Mouse (Mus musculus) thymus, postnatal 4 days (tissue): ENCODE measurements around the gene Inca1.

Experiments
- DNase-seq: peaks from one replicate; pipeline ENCODE4 v3.0.0; 2021

Gene Inca1

DNA sequence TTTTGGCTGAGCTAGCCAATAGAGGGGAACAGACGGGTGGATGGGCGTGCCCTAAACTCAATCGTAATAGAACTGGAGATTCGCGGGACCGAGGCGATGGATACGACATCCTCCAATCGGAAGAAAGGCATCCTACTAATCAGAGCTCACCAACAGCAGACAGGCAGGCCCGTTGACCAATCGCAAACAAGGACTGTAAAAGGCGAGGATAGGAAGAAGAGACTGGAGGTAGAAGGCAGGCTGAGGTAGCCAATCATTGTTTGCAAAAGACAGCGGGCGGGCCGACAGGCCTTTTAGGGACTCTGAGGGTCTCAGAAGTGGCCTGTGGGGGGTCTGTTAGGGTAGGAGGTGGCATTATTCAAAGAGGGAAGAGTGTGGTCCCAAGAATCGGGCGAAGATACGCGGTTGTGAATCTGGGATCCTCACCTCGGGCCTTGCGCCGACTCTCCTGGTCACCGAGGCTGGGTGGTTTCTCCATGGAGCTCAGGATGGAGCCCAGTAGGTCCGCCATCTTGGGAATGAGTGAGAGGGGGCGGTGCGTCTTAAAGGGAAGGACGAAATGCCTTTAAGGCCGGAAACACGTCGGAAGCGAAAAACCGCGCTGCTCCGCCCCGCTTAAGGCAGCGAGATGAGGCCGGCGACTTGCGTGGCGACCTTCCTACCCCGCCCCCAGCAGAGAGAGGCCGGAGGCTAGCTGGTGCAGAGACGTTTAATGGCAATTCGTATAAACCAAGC lies 31.0 kb downstream of the Inca1 start, which contains the start of gene Spag7:
Gene Spag7 (minus strand): TSS at position 646 of the 735 bp plus-strand sequence.
- peak; percentile 91 for DNase-seq

DNA sequence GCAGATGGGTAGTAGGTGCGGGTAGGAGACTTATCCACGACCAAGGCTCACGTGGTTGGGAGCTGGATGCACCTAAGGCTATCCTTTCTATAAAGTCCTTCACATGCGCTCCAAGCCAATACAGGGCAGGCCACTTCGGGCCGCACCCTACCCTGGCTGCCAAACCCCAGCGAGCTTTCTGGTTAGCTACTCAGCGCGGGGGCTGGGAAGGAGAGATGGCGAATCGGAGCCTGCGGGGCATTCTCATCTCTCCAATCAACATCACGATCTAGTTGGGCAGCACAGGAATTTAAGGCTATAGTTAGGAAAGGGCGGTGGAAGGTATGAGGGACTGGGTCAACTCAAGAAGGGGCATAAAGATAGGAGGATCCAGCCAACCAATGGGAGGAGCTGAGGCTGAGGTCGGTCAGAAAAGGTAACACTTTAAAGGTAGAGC lies 31.6 kb downstream of the Inca1 start:
- peak; percentile 68 for DNase-seq

DNA sequence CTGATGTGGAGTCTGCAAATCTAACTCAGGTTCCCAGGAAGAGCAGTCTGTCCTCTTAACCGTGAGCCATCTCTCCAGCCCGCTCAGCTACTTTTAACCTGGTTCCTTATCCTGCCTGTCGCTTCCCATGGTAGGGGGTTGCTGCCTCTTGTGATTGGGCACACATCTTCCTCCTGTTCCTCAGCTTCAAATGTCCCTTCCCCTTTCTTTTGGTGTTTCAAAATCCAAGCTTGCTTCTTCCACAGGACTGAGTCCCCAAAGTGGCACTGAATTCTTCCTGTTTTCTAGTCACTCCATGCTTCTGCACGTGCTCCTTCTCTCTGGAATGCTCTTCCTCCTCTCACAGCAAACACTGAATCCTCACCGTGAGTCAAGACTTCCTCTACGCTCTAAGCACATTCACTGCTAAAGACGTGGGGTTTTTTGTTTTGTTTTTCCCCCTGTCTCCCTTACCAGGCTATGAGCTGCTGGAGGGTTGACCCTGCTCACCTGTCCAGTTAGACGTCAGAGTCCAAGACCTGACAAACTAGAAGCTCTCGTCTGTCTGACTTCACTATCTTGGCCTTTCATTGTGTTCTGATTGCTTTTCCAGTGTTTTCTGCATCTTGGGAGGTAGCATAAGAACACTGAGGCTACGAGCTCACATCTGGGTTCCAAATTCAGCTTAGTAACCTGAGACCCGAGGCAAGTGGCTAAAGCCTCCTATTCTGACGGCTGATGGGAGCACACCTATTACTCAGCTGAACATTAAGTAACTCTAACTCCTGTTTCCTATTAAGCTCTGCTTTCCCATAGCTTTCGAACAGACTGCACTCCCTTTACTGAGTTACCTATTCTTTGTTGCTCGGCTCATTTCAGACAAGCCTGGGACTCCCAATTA lies 32.4 kb downstream of the Inca1 start:
- no peak for DNase-seq

DNA sequence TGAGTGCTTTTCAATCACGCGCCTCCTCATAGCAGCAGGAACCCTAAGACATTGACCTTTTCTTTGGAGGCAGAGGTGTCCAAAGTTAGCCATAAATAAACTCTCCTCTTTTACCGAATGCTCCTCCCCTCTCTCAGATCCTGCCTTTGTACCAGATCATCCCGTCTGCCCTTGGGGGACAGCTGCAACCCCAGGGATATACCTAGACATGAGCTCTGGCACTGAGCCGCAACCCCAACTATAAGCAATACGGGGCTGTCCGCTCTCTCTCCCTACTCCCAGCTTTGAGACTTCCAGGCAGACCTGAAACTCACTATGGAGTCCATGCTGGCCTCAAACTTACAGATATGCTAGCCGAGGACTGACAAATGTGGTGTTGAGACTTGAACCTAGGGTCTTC lies 33.3 kb downstream of the Inca1 start:
- no peak for DNase-seq

DNA sequence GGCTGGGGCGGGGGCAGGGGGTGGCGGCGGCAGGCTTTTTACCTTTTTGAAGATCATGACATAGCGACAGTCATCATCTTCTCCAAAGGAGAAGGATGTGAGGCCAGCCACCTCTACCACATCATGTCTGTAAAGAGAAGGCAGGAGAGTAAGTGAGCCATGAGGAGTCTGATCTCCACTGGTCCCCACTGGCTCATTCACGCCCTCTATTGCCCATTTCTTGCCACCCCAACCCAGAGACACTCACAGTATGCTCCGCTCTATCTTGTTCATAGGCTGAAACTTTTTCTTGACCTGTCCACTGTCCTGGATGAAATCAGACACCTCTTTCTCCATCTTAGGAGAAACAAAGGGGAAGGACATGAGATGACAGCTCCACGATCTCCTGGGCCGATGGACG lies 35.2 kb downstream of the Inca1 start:
- no peak for DNase-seq

DNA sequence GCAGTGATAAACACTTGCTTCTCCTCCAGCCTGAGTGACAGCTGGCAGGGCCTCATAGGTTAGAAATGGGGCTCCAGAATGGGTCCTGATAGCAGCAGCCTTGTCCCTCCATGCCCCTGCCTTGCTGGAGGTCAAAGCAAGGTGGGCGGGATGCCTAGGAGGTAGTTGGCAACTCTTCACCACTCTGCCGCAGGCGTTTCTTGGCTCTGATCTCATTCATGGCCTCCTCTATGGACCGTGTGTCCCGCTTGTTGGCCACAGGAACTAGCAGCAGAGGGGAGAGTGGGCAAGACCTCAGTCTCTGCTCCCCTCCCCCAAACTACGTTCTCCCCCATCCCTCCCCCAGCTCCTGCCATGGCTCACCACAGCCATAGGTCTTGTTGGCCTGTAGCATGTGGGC lies 36.0 kb downstream of the Inca1 start:
- no peak for DNase-seq

DNA sequence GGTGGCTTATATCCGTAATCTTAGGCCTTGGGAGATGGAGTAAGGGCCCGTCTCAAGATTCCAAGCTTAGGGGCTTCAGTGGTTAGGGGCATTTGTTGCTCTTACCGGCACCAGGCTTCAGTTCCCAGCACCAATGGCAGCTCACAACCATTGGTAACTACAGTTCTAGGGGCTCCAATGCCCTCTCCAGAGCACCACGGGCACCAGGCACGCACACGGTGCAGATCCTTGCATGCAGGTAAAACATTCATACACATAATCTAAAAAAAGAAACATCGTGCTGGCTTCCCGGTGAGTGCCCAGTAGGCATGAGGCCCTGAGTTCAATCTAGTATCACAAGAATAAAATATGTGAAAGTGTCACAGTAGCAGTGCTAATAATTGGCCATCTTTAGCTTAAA lies 36.9 kb downstream of the Inca1 start:
- DNase-seq = no peak

DNA sequence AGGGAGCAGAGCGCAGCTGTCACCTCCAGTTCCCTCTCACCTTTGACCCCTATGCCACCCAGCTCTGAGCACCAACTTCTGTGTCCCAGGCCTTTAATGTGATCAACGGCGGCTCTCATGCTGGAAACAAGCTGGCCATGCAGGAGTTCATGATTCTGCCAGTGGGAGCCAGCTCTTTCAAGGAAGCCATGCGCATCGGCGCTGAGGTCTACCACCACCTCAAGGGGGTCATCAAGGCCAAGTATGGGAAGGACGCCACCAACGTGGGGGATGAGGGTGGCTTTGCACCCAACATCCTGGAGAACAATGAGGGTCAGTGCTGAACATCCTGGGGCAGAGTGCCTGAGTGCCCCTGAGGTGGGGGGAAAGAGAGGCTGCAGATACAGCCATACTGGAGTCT lies 39.4 kb downstream of the Inca1 start:
- no peak for DNase-seq

DNA sequence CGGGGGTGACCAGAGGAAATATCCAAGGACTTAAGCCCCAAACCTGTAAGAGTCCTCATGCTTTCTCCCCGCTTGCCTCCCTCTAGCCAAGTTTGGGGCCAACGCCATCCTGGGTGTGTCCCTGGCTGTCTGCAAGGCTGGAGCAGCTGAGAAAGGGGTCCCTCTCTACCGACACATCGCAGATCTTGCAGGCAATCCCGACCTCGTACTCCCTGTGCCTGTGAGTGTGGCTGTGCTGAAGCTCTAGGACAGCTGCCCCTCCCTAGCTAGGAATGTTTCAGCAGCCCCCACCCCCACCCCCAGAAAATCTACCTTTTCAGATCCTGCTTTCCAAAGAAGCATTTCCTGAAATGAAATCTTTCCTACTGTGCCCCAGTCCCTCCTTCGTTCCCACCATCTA lies 41.0 kb downstream of the Inca1 start:
- no peak for DNase-seq

DNA sequence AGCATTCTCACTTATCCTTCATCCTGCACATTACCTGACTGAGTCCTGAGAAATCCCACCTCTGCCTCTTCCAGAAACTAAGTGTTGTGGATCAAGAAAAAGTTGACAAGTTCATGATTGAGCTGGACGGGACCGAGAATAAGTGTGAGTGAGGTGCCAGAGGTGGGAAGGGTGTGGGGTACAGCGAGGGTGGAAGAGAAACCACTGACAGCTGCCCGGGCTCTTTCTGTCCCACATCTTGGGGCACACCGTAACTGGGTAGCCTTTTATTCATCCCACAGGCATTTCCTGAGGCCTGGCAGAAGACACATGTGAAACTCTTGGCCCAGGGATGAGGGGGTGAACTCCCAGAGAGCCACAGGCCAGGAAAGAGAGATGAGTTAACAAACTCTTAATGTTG lies 41.4 kb downstream of the Inca1 start:
- DNase-seq = no peak

DNA sequence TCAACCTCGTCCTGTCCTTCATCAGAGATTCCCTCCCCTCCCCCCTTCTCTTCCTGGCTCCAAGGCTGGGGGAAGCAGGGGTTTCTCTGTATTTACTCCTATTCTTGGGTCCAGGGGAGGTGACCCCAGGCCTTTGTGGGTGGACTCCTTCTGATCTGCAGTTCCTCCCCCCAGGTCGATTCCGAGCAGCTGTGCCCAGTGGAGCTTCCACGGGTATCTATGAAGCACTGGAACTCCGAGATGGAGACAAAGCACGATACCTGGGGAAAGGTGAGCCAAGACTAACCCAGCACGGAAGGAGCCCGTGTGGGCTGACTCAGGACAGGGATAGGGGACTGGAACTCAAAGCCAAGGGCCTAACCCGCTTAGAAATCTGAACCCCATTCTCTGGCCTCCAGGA lies 42.0 kb downstream of the Inca1 start:
- DNase-seq = no peak

DNA sequence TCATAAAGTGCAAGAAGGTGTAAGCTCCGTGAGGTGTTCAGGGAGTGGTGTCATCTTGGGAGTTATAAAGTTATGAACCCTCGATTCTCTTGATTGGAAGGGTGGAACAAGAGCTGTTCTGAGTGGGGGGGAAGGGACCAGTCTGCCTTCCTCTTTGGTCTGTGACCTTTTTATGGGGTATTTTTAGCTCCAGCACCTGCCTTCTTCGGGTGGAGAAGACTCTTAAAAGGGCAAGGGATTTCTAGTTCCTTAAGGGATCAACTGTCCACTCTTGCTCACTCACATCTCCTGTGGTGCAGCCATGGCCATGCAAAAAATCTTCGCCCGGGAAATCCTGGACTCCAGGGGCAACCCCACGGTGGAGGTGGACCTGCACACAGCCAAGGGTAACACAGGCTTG lies 42.4 kb downstream of the Inca1 start:
- peak; percentile 40 for DNase-seq

DNA sequence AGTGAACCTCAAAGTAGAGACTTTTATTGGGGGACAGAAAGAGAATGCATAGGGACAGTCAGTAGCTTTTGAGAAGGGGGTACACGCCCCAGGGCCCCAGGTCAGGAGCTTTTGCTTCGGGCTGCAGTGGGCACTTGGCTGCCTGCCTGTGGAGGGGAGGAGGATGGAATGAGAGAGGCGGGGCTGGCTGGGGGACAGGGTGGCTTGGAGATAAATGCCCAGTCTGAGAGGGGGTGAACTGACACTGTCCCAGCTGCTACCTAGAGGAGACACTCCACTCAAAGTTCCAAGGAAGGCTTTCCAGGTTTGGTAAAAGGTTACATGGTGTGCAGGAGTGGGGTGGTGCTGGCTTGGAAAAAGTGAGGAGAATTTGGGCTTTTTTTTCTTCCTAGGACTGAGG lies 43.0 kb downstream of the Inca1 start, which contains the start of gene Eno3:
Gene Eno3 (plus strand): TSS at position 239 of the 400 bp plus-strand sequence.
- peak; percentile 46 for DNase-seq

DNA sequence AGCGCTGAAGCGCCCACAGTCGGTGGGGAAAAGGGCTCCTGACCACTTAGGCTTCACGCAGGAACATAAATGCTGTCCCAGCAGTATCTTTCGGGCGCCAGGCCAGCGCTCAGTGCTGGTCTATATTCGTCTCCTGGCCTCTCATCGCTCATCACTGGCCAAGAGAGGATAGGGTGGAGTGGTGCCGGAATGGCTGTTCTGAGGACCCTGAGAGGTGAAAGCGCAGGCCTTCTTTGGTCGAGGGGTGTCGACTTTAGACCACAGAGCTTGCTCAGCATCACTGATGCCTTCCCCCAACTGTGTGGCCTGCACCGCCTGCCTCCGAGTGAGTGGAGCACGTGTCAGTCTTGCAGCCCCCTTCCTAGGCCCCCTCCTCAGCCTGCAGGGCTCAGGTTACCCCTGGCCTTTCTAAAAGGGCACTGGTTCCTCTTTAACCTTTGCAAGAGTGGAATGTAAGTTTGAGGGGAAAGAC lies 43.5 kb downstream of the Inca1 start:
- peak; percentile 46 for DNase-seq

DNA sequence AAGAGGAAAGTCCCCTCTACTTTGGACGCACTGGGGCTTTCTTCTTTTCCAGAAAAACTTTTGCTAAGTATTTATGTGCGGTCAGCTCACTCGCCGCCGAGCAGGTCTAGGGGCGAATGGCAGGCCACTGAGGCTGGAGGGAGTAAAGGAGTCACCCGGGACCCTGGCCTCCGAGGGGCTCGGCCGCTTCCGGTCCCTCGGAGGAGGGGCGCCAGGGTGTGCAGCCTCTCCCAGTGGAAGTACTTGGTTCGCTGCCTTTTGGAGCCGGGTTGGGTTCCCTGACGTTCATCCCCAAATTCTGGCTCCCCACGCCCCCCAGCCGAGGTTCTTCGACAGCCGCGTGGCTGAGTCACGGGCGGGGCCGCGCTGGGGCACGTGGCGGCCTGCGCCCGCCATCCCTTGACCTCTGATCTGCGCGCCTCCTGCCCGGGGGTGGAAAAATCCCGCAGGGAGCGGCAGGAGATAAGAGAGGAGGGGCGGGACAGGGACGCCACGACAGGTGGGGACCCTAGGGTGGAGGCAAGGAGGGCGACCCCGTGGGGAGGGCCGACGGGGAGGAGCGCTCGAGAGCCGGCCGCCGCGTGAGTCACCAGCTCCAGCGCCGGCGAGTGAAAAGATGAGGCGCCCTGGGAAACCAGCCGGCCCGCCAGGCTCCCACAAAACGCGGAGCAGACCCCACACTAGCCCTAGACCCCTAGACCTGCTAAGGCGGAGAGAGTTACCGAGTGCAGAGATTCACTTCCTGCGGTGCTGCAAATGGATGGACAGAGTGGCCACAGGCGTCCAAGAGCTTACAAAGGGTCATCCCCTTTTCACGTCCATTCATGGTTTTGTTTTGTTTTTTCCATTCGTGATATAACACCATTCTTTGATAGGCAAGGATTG lies 44.1 kb downstream of the Inca1 start:
- DNase-seq = peak; percentile 72

DNA sequence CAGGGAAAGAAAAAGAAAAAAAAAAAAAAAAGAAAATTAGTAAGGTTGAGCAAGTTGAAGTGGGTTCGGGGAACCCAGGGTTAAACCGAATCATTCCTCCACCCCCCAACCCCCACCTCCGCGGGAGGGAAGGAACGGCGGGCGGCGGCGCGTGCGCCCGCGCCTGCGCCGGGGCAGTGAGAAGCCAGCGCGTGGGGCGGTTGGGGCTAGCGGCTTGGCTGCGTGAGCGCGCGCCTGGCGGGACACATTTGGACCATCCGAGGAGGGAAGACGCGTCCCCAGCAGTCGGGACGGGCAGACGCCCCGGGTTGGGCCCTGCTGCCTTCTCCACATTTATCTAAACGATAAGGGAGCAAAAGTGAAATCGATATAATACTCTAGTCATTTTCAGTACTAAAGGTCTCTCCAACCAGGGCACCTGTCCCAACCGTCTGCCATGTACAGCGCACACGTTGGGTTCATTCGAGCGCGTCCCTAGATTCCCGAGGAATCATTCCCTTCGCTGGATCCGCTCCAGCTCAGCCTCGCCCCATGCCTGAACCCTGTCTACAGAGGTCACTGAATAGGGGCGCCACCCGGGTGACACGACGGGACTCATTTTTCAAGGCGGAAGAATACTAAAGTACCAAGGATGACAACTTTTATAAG lies 44.9 kb downstream of the Inca1 start:
- DNase-seq = peak; percentile 84

DNA sequence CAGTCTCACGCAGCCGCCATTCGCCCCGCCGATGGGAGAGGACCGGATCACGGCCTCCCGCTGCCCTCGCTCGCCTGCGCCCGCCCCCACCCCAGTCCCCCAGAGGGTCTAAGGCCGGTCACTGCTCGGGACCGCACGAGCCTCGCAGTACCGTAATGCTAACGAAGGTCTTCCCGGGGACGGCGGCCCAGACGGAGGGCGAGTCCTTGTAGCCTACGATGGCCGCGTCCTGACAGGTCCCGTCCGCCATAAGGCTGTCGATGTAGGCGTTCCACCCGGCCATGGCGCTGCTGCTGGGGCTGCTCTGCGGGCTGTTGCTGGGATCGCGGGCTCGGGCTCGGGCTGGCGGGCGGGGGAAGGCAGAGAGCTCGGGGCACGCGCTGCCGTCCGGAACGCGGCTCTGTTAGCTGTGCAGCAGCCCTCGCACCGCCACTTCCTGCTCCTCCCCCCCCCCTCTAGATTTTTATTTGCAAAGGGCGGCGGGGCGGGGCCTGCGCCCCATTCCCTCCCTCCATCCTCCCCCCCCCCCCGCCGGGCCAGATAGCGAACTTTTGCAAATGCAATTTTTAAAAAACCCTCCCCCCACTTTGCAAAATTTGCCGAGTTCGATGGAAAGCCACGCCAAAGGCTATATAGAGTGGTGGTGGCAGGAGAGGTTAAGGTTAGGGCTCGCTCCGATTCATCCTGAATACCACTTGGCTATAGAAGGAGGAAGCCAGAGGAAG lies 45.6 kb downstream of the Inca1 start, which contains the start of gene Pfn1:
Gene Pfn1 (minus strand): TSS at position 447 of the 725 bp plus-strand sequence.
- peak; percentile 89 for DNase-seq

DNA sequence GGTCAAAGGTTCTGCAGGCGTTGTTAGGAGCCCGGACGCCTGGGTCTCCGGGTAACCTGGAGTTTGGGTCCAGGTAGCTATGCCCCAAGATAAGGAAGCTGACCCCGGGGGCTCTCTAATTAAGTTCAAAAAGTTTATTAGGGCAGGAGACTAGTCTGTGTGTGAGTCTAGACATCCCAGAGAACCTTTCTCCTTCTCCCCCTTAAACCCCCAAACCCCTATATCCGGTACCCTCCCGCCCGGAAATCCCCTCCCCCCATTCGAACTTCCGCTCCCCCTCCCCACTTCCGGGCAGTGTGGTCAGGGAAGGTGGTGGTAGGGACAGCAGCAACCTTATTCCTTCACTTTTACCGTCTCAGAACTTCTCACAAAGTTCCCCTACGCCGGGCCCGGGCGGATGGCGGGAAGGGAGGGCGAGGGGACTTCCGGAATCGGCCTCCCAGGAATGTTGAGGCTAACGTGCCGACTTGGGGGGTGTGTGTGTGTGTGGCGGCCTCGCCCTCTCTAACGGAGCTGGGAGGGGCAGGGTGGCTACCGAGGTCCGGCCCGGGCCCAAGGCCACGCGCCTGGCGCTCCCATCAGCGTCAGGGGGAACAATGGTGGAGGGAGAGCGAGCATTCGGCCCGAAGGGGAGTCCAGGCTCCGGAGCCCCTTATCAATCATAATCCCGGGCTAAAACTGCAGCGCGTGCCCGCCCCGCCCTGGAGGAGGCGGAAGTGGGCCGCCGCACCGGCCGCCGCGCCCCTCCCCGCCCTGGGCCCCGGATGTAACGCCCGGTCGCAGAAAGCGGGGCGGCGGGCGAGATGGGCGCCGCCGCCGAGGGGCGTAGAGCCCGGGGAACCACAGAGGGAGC lies 46.4 kb downstream of the Inca1 start:
- peak; percentile 89 for DNase-seq

DNA sequence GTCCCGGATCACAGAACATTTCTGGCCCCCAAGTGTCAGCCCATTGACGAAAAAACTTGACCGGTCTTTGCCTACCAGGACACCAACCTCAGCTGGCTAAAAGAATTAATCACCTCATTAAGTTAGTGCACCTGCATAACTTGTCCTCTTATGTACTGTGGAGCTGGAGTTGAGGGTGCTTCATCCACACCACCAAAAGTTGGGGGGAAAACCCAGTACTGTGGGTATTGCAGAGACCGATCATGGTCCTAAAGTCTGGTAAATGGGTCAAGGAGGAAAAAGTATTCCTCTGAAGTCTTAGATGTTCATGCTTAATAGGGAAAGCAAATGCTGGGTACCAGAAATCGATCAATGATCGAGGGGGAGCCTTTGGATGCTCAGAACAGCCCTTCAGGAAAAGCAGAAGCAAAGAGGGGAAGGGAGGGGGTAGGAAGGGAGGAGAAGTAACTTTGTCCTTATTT lies 47.0 kb downstream of the Inca1 start:
- DNase-seq = peak; percentile 30
